Mouse (Mus musculus): ENCODE data around the gene Thap3. TPM values are rescaled to one million over a fixed set of nuclear protein-coding genes. Genes with fewer than 3 reads are reported as not detected.

Thap3 gene
- polyA plus RNA-seq, 1 experiment from 2014 or later: 22.2 TPM

GRCm38 (mm10) chr4:151980699-151981098 lies 8.1 kb downstream of the Thap3 start:
- no peak for ATAC-seq (ENCODE audit: low FRiP score, low TSS enrichment)
- H3K9ac ChIP-seq (ENCODE audit: low read length): no peak overlapping the region

GRCm38 (mm10) chr4:151977748-151978147 lies 11.0 kb downstream of the Thap3 start:
- Histone ChIP-seq H3K9me3 (ENCODE audit: control insufficient read depth, low read length) (no peaks in the 10 kb centered on the region), H3K4me1 (replicated peaks; ENCODE audit: control insufficient read depth, insufficient read depth) (no peaks in the 10 kb centered on the region), H3K4me3 (ENCODE audit: low read depth, low read length) (no peak overlapping the region), H3K9ac (ENCODE audit: low read length) (no peak overlapping the region; the same call in 1 of the 2 replicates), H3K27me3 (ENCODE audit: control insufficient read depth, insufficient read depth, low read length) (no peaks in the 10 kb centered on the region), H3K4me2 (replicated peaks; ENCODE audit: low read depth) (no peak overlapping the region), H3K36me3 (ENCODE audit: control insufficient read depth, insufficient read depth, low read length) (peaks cover 24% of the 10 kb centered on the region), H3K27ac (replicated peaks) (no peak overlapping the region)
- TF ChIP-seq EP300 (optimal IDR thresholded peaks at IDR 0.05) (no peak), CTCF (IDR thresholded peaks at IDR 0.05; ENCODE audit: low read depth) (peak; percentile 92)
- 41% methylated on average over 10 of the region's 10 CpGs for WGBS
- ATAC-seq (ENCODE audit: low FRiP score, low TSS enrichment) (peak; percentile 13), DNase-seq (ENCODE audit: low spot score) (peak; percentile 83)

More at GRCm38 (mm10) chr4:151980699-151981098, 8.1 kb downstream of the Thap3 start:
- TF ChIP-seq CTCF (IDR thresholded peaks at IDR 0.05; ENCODE audit: low read depth) (peak; percentile 58), EP300 (optimal IDR thresholded peaks at IDR 0.05) (no peak)
- Histone ChIP-seq H3K9me3 (ENCODE audit: control insufficient read depth, low read length) (no peaks in the 10 kb centered on the region), H3K27ac (replicated peaks) (no peak overlapping the region), H3K36me3 (ENCODE audit: control insufficient read depth, insufficient read depth, low read length) (peaks cover 18% of the 10 kb centered on the region), H3K27me3 (ENCODE audit: control insufficient read depth, insufficient read depth, low read length) (no peaks in the 10 kb centered on the region), H3K4me1 (replicated peaks; ENCODE audit: control insufficient read depth, insufficient read depth) (no peaks in the 10 kb centered on the region), H3K4me3 (ENCODE audit: low read depth, low read length) (no peak overlapping the region), H3K4me2 (replicated peaks; ENCODE audit: low read depth) (no peak overlapping the region)
- WGBS: 72% methylated on average over 8 of the region's 8 CpGs
- DNase-seq (ENCODE audit: low spot score): no peak

- no peak overlapping the region for H3K9ac ChIP-seq (ENCODE audit: low read length)
- no peak overlapping the region for H3K4me3 ChIP-seq (ENCODE audit: low read depth, low read length)
- no peak overlapping the region for H3K4me2 ChIP-seq (replicated peaks; ENCODE audit: low read depth)
- DNase-seq (ENCODE audit: low spot score) (peak; percentile 54), ATAC-seq (ENCODE audit: low FRiP score, low TSS enrichment) (no peak)
- peaks cover 24% of the 10 kb centered on the region for H3K36me3 ChIP-seq (ENCODE audit: control insufficient read depth, insufficient read depth, low read length)
- 95% methylated on average over 3 of the region's 3 CpGs for WGBS
- H3K27ac ChIP-seq (replicated peaks): no peak overlapping the region
- TF ChIP-seq CTCF (IDR thresholded peaks at IDR 0.05; ENCODE audit: low read depth) (peak; percentile 72), EP300 (optimal IDR thresholded peaks at IDR 0.05) (no peak)
- no peaks in the 10 kb centered on the region for H3K27me3 ChIP-seq (ENCODE audit: control insufficient read depth, insufficient read depth, low read length)
- H3K9me3 ChIP-seq (ENCODE audit: control insufficient read depth, low read length): no peaks in the 10 kb centered on the region
- H3K4me1 ChIP-seq (replicated peaks; ENCODE audit: control insufficient read depth, insufficient read depth): no peaks in the 10 kb centered on the region
These were observed 13.4 kb downstream of the Thap3 start for GRCm38 (mm10) chr4:151975441-151975840.

- Histone ChIP-seq H3K27ac (replicated peaks) (no peak overlapping the region), H3K27me3 (ENCODE audit: control insufficient read depth, insufficient read depth, low read length) (no peaks in the 10 kb centered on the region), H3K9ac (ENCODE audit: low read length) (no peak overlapping the region; the same call in 1 of the 2 replicates), H3K9me3 (ENCODE audit: control insufficient read depth, low read length) (no peaks in the 10 kb centered on the region), H3K4me1 (replicated peaks; ENCODE audit: control insufficient read depth, insufficient read depth) (no peaks in the 10 kb centered on the region), H3K4me3 (ENCODE audit: low read depth, low read length) (no peak overlapping the region), H3K36me3 (ENCODE audit: control insufficient read depth, insufficient read depth, low read length) (peaks cover 19% of the 10 kb centered on the region), H3K4me2 (replicated peaks; ENCODE audit: low read depth) (no peak overlapping the region)
- 61% methylated on average over 10 of the region's 10 CpGs for WGBS
- DNase-seq (ENCODE audit: low spot score): no peak
- ATAC-seq (ENCODE audit: low FRiP score, low TSS enrichment): no peak; the same call in 1 of the 2 replicates
- TF ChIP-seq CTCF (IDR thresholded peaks at IDR 0.05; ENCODE audit: low read depth) (peak; percentile 78), EP300 (optimal IDR thresholded peaks at IDR 0.05) (no peak)
These were observed 16.4 kb downstream of the Thap3 start for GRCm38 (mm10) chr4:151972221-151972967.

GRCm38 (mm10) chr4:151968204-151968921 lies 20.4 kb downstream of the Thap3 start:
- H3K36me3 ChIP-seq (ENCODE audit: control insufficient read depth, insufficient read depth, low read length): peaks cover 8% of the 10 kb centered on the region
- no peak overlapping the region for H3K27ac ChIP-seq (replicated peaks)
- no peak overlapping the region for H3K4me3 ChIP-seq (ENCODE audit: low read depth, low read length)
- no peak overlapping the region for H3K9ac ChIP-seq (ENCODE audit: low read length)
- H3K4me1 ChIP-seq (replicated peaks; ENCODE audit: control insufficient read depth, insufficient read depth): no peaks in the 10 kb centered on the region
- H3K9me3 ChIP-seq (ENCODE audit: control insufficient read depth, low read length): no peaks in the 10 kb centered on the region
- DNase-seq (ENCODE audit: low spot score): no peak
- 94% methylated on average over 26 of the region's 26 CpGs for WGBS
- H3K27me3 ChIP-seq (ENCODE audit: control insufficient read depth, insufficient read depth, low read length): no peaks in the 10 kb centered on the region
- H3K4me2 ChIP-seq (replicated peaks; ENCODE audit: low read depth): no peak overlapping the region
- TF ChIP-seq CTCF (IDR thresholded peaks at IDR 0.05; ENCODE audit: low read depth) (no peak), EP300 (optimal IDR thresholded peaks at IDR 0.05) (no peak)
- ATAC-seq (ENCODE audit: low FRiP score, low TSS enrichment): no peak

GRCm38 (mm10) chr4:151962817-151963216 lies 26.0 kb downstream of the Thap3 start:
- H3K4me1 ChIP-seq (replicated peaks; ENCODE audit: control insufficient read depth, insufficient read depth): no peaks in the 10 kb centered on the region
- no peaks in the 10 kb centered on the region for H3K27me3 ChIP-seq (ENCODE audit: control insufficient read depth, insufficient read depth, low read length)
- H3K4me2 ChIP-seq (replicated peaks; ENCODE audit: low read depth): no peak overlapping the region
- H3K27ac ChIP-seq (replicated peaks): no peak overlapping the region
- DNase-seq (ENCODE audit: low spot score) (no peak), ATAC-seq (ENCODE audit: low FRiP score, low TSS enrichment) (no peak)
- WGBS: 78% methylated on average over 3 of the region's 3 CpGs
- H3K9me3 ChIP-seq (ENCODE audit: control insufficient read depth, low read length): no peaks in the 10 kb centered on the region
- H3K9ac ChIP-seq (ENCODE audit: low read length): no peak overlapping the region
- TF ChIP-seq CTCF (IDR thresholded peaks at IDR 0.05; ENCODE audit: low read depth): no peak
- no peak for TF ChIP-seq EP300 (optimal IDR thresholded peaks at IDR 0.05)
- H3K36me3 ChIP-seq (ENCODE audit: control insufficient read depth, insufficient read depth, low read length): peaks cover 6% of the 10 kb centered on the region
- no peak overlapping the region for H3K4me3 ChIP-seq (ENCODE audit: low read depth, low read length)
